Mouse (Mus musculus): ENCODE data around the gene Mafb.

- TF ChIP-seq POLR2A (IDR thresholded peaks at IDR 0.05; ENCODE audit: low read depth, low read length) (no peak), CTCF (IDR thresholded peaks at IDR 0.05; ENCODE audit: borderline replicate concordance, insufficient read depth, low read length) (no peak)
These were observed 25.8 kb upstream of the Mafb start for GRCm38 (mm10) chr2:160392648-160393047.

All from embryonic fibroblast, embryonic 13.5 days (primary cell).